Mouse (Mus musculus) heart, adult 2 months (tissue): ENCODE measurements around the gene Myrf.

Experiments used
- CTCF ChIP-seq: fragments of 200-600 bp; IDR thresholded peaks from 2 replicates; pipeline ENCODE4 v1.8.1; 2022; ENCODE audit warnings: antibody characterized with exemption, mild to moderate bottlenecking, moderate library complexity
- POLR2A ChIP-seq: fragments of 200-500 bp; IDR thresholded peaks from 2 replicates; pipeline ENCODE4 v1.6.1; 2011; ENCODE audit warnings: mild to moderate bottlenecking, low read depth, low read length, control low read depth; ENCODE audit not compliant: insufficient read depth

- no peak for TF ChIP-seq POLR2A
- TF ChIP-seq CTCF: no peak
Observed at GRCm38 (mm10) chr19:10171846-10172245, 68.7 kb downstream of the Myrf start.
